Mouse (Mus musculus) hematopoietic stem cell, adult 5-6 weeks (primary cell): ENCODE data around the gene Rtn2. TPM values are rescaled to one million over a fixed set of nuclear protein-coding genes. Genes with fewer than 3 reads are reported as not detected.
A peak's percentile ranks its signal among the peaks of the same experiment; 100 is the strongest.

ENCODE experiments used
- ATAC-seq, 2 experiments: fragments of 125-278 bp in 1 of 2; replicated peaks in 1 of 2; 2 replicates each; pipeline ENCODE4 v1.8.0; 2016 to 2017; ENCODE audit warnings: inconsistent platforms in 2 of 2, mild to moderate bottlenecking in 2 of 2, moderate number of reproducible peaks in 2 of 2, low read depth in 1 of 2, moderate TSS enrichment in 1 of 2; ENCODE audit not compliant: low FRiP score in 2 of 2, poor library complexity in 2 of 2, severe bottlenecking in 2 of 2, insufficient read depth in 1 of 2, low TSS enrichment in 1 of 2
- total RNA-seq: library from RNA; stranded (forward); fragments of 172-1452, 232-1000 nt; gene quantifications from 2 replicates; pipeline ENCODE4 v1.2.3, GENCODE M21; 2017

Gene Rtn2
- not detected in 2 replicates for total RNA-seq

- peak; percentile 22 to 53; a peak in 3 of 4 replicates for ATAC-seq
Observed at GRCm38 (mm10) chr7:19282385-19282784, at the start of gene Rtn2. Gene Rtn2, plus strand, starts transcription at chr7:19282624.

- ATAC-seq, result no peak
Observed at GRCm38 (mm10) chr7:19234652-19235051, 47.8 kb upstream of the Rtn2 start.

- no peak for ATAC-seq
Observed at GRCm38 (mm10) chr7:19235092-19235671, 47.2 kb upstream of the Rtn2 start.

- no peak for ATAC-seq
Observed at GRCm38 (mm10) chr7:19236411-19236810, 46.0 kb upstream of the Rtn2 start.

GRCm38 (mm10) chr7:19238344-19238743 lies 44.1 kb upstream of the Rtn2 start:
- no peak for ATAC-seq

- peak; percentile 92 to 94 for ATAC-seq
Observed at GRCm38 (mm10) chr7:19239423-19239822, 43.0 kb upstream of the Rtn2 start.

GRCm38 (mm10) chr7:19239986-19240385 lies 42.4 kb upstream of the Rtn2 start:
- no peak for ATAC-seq

GRCm38 (mm10) chr7:19240905-19241463 lies 41.4 kb upstream of the Rtn2 start:
- no peak for ATAC-seq

GRCm38 (mm10) chr7:19242005-19242404 lies 40.4 kb upstream of the Rtn2 start:
- no peak for ATAC-seq

- no peak for ATAC-seq
Observed at GRCm38 (mm10) chr7:19243858-19244257, 38.6 kb upstream of the Rtn2 start.

- no peak for ATAC-seq
Observed at GRCm38 (mm10) chr7:19245083-19245482, 37.3 kb upstream of the Rtn2 start.

- no peak for ATAC-seq
Observed at GRCm38 (mm10) chr7:19246855-19247254, 35.6 kb upstream of the Rtn2 start.

GRCm38 (mm10) chr7:19247511-19247910 lies 34.9 kb upstream of the Rtn2 start:
- no peak for ATAC-seq

GRCm38 (mm10) chr7:19252078-19252477 lies 30.3 kb upstream of the Rtn2 start:
- no peak for ATAC-seq

GRCm38 (mm10) chr7:19253437-19253836 lies 29.0 kb upstream of the Rtn2 start:
- no peak for ATAC-seq

- ATAC-seq, result no peak
Observed at GRCm38 (mm10) chr7:19255395-19255794, 27.0 kb upstream of the Rtn2 start.

- peak; percentile 60 to 65; a peak in 3 of 4 replicates for ATAC-seq
Observed at GRCm38 (mm10) chr7:19256567-19256966, 25.9 kb upstream of the Rtn2 start.

- ATAC-seq, result peak; percentile 86 to 89
Observed at GRCm38 (mm10) chr7:19257390-19258022, 24.9 kb upstream of the Rtn2 start.

- ATAC-seq, result no peak
Observed at GRCm38 (mm10) chr7:19258336-19258735, 24.1 kb upstream of the Rtn2 start.
